Mouse (Mus musculus): ENCODE data around the gene Atg13. TPM values are rescaled to one million over a fixed set of nuclear protein-coding genes. Genes with fewer than 3 reads are reported as not detected.

Atg13 gene
- total and polyA plus RNA-seq, 3 experiments: 5.8 to 20.7 (median 8.5) TPM

- Histone ChIP-seq H3K79me2 (replicated peaks; ENCODE audit: control insufficient read depth, extremely low read depth, insufficient read depth, poor library complexity, severe bottlenecking) (no peaks in the 10 kb centered on the region), H3K9ac (ENCODE audit: insufficient read depth, low read depth) (no peak overlapping the region), H3K27ac (ENCODE audit: insufficient read depth, low read depth) (no peak overlapping the region), H3K4me1 (ENCODE audit: control insufficient read depth in 1 of 2, insufficient read depth in 2 of 2) (peaks cover 7 to 39% of the 10 kb centered on the region in 2 experiments), H3K27me3 (replicated peaks) (no peaks in the 10 kb centered on the region), H3K4me3 (replicated peaks in 1 of 3; ENCODE audit: low read depth in 2 of 3, low read length in 2 of 3, poor library complexity in 1 of 3) (no peak overlapping the region), H3K4me2 (ENCODE audit: insufficient read depth, low read depth, poor library complexity, severe bottlenecking) (no peak overlapping the region), H3K9me3 (replicated peaks; ENCODE audit: low read length) (no peaks in the 10 kb centered on the region), H3K36me3 (replicated peaks in 1 of 2; ENCODE audit: control insufficient read depth in 1 of 2, insufficient read depth in 1 of 2, low read length in 1 of 2) (peaks cover 72 to 82% of the 10 kb centered on the region in 2 experiments)
- no peak for TF ChIP-seq GABPA (IDR thresholded peaks at IDR 0.05; ENCODE audit: insufficient replicate concordance, low read depth, low read length)
- no peak for TF ChIP-seq ZC3H11A (IDR thresholded peaks at IDR 0.05; ENCODE audit: low read depth, low read length)
- no peak for TF ChIP-seq MYC (IDR thresholded peaks at IDR 0.05; ENCODE audit: low read depth, low read length)
- no peak for TF ChIP-seq ETS1 (conservative IDR thresholded peaks at IDR 0.05; ENCODE audit: low read depth, low read length)
- TF ChIP-seq IRF4 (IDR thresholded peaks at IDR 0.05; ENCODE audit: low read depth, low read length): no peak
- no peak for TF ChIP-seq BHLHE40 (IDR thresholded peaks at IDR 0.05; ENCODE audit: low read depth, low read length)
- no peak for TF ChIP-seq MXI1 (IDR thresholded peaks at IDR 0.05; ENCODE audit: low read depth, low read length)
- no peak for TF ChIP-seq POLR2A (IDR thresholded peaks at IDR 0.05; ENCODE audit: low read depth, low read length)
- no peak for TF ChIP-seq CHD2 (IDR thresholded peaks at IDR 0.05; ENCODE audit: low read length)
- no peak for TF ChIP-seq E2F4 (IDR thresholded peaks at IDR 0.05; ENCODE audit: insufficient replicate concordance, low read depth, low read length)
- no peak for TF ChIP-seq NELFE (IDR thresholded peaks at IDR 0.05; ENCODE audit: low read depth, low read length)
- TF ChIP-seq CHD1 (IDR thresholded peaks at IDR 0.05; ENCODE audit: low read depth, low read length): no peak
- TF ChIP-seq NRF1 (IDR thresholded peaks at IDR 0.05; ENCODE audit: low read depth, low read length): no peak
- no peak for TF ChIP-seq ZMIZ1 (IDR thresholded peaks at IDR 0.05; ENCODE audit: low read depth, low read length)
- no peak for TF ChIP-seq MAX (IDR thresholded peaks at IDR 0.05; ENCODE audit: low read length)
- dilution Hi-C loops (cut with MboI; ENCODE audit: extremely low pct_ligation_motif_present, extremely low pct_unique_long_range_greater_than_20kb, low sequenced_read_pairs): no loop called here
- in situ Hi-C loops (cut with MboI; ENCODE audit: low pct_ligation_motif_present, low pct_unique_long_range_greater_than_20kb, low sequenced_read_pairs): no loop called here
- no peak for DNase-seq (ENCODE audit: extremely low read depth)
These were observed 26.5 kb downstream of the Atg13 start for GRCm38 (mm10) chr2:91683919-91684318.

- Histone ChIP-seq H3K36me3 (replicated peaks in 1 of 2; ENCODE audit: control insufficient read depth in 1 of 2, insufficient read depth in 1 of 2, low read length in 1 of 2) (peaks cover 71 to 84% of the 10 kb centered on the region in 2 experiments), H3K27ac (ENCODE audit: insufficient read depth, low read depth) (no peak overlapping the region), H3K79me2 (replicated peaks; ENCODE audit: control insufficient read depth, extremely low read depth, insufficient read depth, poor library complexity, severe bottlenecking) (no peaks in the 10 kb centered on the region), H3K4me3 (replicated peaks in 1 of 3; ENCODE audit: low read depth in 2 of 3, low read length in 2 of 3, poor library complexity in 1 of 3) (no peak overlapping the region), H3K4me1 (ENCODE audit: control insufficient read depth in 1 of 2, insufficient read depth in 2 of 2) (peaks cover 4 to 32% of the 10 kb centered on the region in 2 experiments), H3K4me2 (ENCODE audit: insufficient read depth, low read depth, poor library complexity, severe bottlenecking) (no peak overlapping the region), H3K9me3 (replicated peaks; ENCODE audit: low read length) (no peaks in the 10 kb centered on the region), H3K9ac (ENCODE audit: insufficient read depth, low read depth) (no peak overlapping the region), H3K27me3 (replicated peaks) (no peaks in the 10 kb centered on the region)
- dilution Hi-C loops (cut with MboI; ENCODE audit: extremely low pct_ligation_motif_present, extremely low pct_unique_long_range_greater_than_20kb, low sequenced_read_pairs): no loop called here
- in situ Hi-C loops (cut with MboI; ENCODE audit: low pct_ligation_motif_present, low pct_unique_long_range_greater_than_20kb, low sequenced_read_pairs): no loop called here
- peak; percentile 55 for DNase-seq (ENCODE audit: extremely low read depth)
- TF ChIP-seq RCOR1 (conservative IDR thresholded peaks at IDR 0.05; ENCODE audit: low read depth, low read length) (no peak), RAD21 (IDR thresholded peaks at IDR 0.05; ENCODE audit: low read depth, low read length) (peak; percentile 32), POLR2AphosphoS2 (IDR thresholded peaks at IDR 0.05; ENCODE audit: low read depth, low read length) (no peak), BHLHE40 (IDR thresholded peaks at IDR 0.05; ENCODE audit: low read depth, low read length) (no peak), NELFE (IDR thresholded peaks at IDR 0.05; ENCODE audit: low read depth, low read length) (no peak), CTCF (conservative IDR thresholded peaks at IDR 0.05 in 1 of 2, IDR thresholded peaks at IDR 0.05 in 1 of 2; ENCODE audit: low read depth in 2 of 2, low read length in 2 of 2) (peak; percentile 12 to 50; a peak in 3 of 4 replicates), SMC3 (IDR thresholded peaks at IDR 0.05; ENCODE audit: low read depth, low read length) (no peak), ZNF384 (IDR thresholded peaks at IDR 0.05; ENCODE audit: low read depth, low read length) (0 out of 2 replicates have a peak, but pooled peaks have one; percentile 28)
These were observed 27.5 kb downstream of the Atg13 start for GRCm38 (mm10) chr2:91682850-91683249.
